Mouse (Mus musculus): ENCODE measurements around the gene Wdfy1. TPM values are rescaled to one million over a fixed set of nuclear protein-coding genes. Genes with fewer than 3 reads are reported as not detected.
A peak's percentile ranks its signal among the peaks of the same experiment; 100 is the strongest.

The Wdfy1 gene
- 6.7 and 14.4 TPM in 2 replicates for total RNA-seq (2015; ENCODE audit: low replicate concordance)
- total RNA-seq (2017; ENCODE audit: low replicate concordance), result 8.2 and 10.3 TPM in 2 replicates

DNA sequence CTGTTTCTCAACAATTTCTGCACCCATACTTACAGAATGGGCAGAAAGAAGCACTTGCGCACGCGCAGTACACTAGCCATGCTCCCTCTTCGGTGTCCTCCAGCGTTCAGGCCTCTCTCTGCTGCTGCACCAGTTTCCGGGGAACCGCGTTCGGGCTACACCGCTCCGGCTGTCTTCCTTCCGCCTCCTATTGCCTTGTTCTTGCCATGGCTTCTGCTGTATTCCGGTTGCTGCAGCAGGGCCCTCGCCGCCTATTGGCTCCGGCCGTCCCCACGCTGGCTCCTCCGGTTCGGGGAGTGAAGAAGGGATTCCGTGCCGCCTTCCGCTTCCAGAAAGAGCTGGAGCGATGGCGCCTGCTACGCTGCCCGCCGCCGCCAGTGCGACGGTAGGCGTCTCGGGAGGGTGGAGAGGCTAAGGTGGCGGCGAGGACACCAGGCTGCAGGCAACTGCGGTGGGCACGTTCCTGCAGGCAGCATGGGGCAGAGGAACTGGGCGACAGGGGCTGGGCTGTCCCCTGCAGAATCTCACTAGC, at the start of gene Wdfy1, which contains the start of gene Mrpl44:
TSS of gene Wdfy1 (minus strand) at position 217 of the 532 bp plus-strand sequence.
TSS of gene Mrpl44 (plus strand) at position 92 of the 532 bp plus-strand sequence.
- ATAC-seq (replicated peaks; ENCODE audit: low FRiP score, poor library complexity, severe bottlenecking), result peak; percentile 99

- no peak for ATAC-seq (replicated peaks; ENCODE audit: low FRiP score, poor library complexity, severe bottlenecking)
These were observed 48.1 kb upstream of the Wdfy1 start for GRCm38 (mm10) chr1:79823951-79824633.

- ATAC-seq (replicated peaks; ENCODE audit: low FRiP score, poor library complexity, severe bottlenecking), result no peak
These were observed 47.0 kb upstream of the Wdfy1 start for GRCm38 (mm10) chr1:79822806-79823525.

- ATAC-seq (replicated peaks; ENCODE audit: low FRiP score, poor library complexity, severe bottlenecking), result no peak
These were observed 43.4 kb upstream of the Wdfy1 start for GRCm38 (mm10) chr1:79819296-79819879.

GRCm38 (mm10) chr1:79815446-79815845, 39.5 kb upstream of the Wdfy1 start:
- no peak for ATAC-seq (replicated peaks; ENCODE audit: low FRiP score, poor library complexity, severe bottlenecking)

GRCm38 (mm10) chr1:79809447-79809846, 33.5 kb upstream of the Wdfy1 start:
- ATAC-seq (replicated peaks; ENCODE audit: low FRiP score, poor library complexity, severe bottlenecking), result no peak

- ATAC-seq (replicated peaks; ENCODE audit: low FRiP score, poor library complexity, severe bottlenecking), result no peak
These were observed 30.9 kb upstream of the Wdfy1 start for GRCm38 (mm10) chr1:79806865-79807264.

- ATAC-seq (replicated peaks; ENCODE audit: low FRiP score, poor library complexity, severe bottlenecking), result no peak
These were observed 27.7 kb upstream of the Wdfy1 start for GRCm38 (mm10) chr1:79803614-79804013.

DNA sequence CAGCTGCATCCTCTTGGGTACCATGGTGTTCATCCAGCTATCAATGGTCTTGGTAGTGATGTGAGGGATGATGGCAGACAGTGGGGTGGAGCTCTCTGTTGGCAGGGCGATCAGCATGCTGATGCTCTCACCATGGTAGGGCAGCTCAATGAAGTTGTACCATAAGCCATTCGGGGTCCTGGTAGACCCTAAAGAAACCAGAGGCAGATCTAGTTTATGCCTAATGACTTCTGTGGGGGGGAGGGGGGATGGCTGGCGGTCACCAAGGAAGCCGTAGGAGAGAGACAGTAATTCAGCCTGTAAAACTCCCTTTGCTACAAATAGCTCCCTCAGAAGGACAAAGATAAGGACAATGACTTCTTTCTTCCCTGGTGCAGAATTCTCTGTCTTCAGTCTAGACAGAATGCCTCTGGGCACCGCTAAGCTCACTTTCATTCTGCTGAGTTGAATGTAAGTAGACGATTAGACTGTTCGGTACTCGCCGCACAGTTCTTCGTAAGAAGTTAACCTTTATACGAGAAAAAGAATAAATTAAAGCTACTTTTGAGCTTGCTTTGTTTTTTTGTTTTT, 27.0 kb upstream of the Wdfy1 start:
- no peak for ATAC-seq (replicated peaks; ENCODE audit: low FRiP score, poor library complexity, severe bottlenecking)

GRCm38 (mm10) chr1:79797084-79797483, 21.1 kb upstream of the Wdfy1 start:
- no peak for ATAC-seq (replicated peaks; ENCODE audit: low FRiP score, poor library complexity, severe bottlenecking)

GRCm38 (mm10) chr1:79786267-79786927, 10.5 kb upstream of the Wdfy1 start:
- no peak for ATAC-seq (replicated peaks; ENCODE audit: low FRiP score, poor library complexity, severe bottlenecking)

DNA sequence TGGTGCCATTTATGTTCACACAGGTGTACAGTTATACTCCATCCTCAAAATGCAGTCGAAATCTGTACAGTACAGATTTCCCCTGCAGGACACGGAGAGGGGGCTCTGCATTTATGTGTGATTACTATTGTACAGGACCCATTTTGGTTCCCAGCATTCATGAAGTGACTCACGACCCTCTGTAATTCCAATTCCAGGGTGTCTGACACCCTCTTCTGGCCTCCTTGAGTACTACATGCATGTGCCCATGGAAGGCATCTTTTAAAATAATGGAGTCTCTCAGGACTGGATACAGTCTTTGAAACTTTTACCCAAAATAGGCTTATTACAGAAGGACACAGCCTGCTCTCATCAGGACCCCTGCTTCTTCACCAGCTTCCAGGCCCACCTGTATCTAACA, 6.5 kb upstream of the Wdfy1 start:
- no peak for ATAC-seq (replicated peaks; ENCODE audit: low FRiP score, poor library complexity, severe bottlenecking)

GRCm38 (mm10) chr1:79778011-79778410, 2.1 kb upstream of the Wdfy1 start:
- no peak for ATAC-seq (replicated peaks; ENCODE audit: low FRiP score, poor library complexity, severe bottlenecking)

DNA sequence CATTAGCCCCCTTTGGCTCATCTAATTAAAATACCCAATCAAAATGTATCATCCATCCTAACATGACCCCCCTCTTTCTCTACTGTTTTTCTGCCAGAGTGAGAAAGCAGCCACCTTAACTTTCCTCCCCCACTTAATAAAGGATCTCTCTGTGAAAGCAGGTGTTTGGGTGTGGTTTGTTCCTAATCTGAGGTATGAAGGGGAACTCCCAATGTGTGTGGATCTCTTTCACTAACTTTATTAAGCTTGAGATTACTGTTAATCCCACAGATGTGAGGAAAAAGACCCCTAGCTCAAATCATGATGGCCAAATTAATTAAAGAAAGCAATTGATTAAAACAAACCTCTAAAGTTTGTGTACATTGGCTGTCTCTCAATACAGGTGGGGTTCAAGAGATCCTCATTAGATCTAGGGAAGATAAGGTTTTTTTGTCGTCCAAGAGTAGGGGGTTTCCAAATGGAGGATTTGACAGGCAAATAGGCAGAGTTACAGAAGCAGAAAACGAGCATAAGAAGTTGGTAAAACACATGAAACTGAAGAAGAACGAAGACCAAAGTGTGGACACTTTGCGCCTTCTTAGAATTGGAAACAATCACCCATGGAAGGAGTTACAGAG, 1.7 kb downstream of the Wdfy1 start:
- no peak for ATAC-seq (replicated peaks; ENCODE audit: low FRiP score, poor library complexity, severe bottlenecking)

DNA sequence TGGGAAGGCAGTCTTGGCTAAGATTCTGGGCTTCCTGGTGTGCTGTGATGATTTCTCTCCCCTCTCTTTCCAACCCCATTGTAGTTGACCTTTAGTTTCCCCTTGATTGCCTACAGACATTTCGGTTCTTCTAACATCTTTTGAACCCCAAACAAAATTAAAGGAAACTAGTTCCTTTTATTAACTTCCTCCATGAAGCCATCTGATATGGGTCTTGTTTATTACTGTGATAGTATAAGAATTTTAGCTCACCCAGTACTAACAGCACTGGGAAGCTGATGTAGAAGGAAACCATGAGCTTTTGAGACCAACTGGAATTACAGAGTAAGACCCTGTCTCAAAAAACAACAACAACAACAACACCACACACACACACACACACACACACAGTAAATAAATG, 7.7 kb downstream of the Wdfy1 start:
- ATAC-seq (replicated peaks; ENCODE audit: low FRiP score, poor library complexity, severe bottlenecking), result no peak

- ATAC-seq (replicated peaks; ENCODE audit: low FRiP score, poor library complexity, severe bottlenecking), result no peak
These were observed 11.5 kb downstream of the Wdfy1 start for GRCm38 (mm10) chr1:79764483-79764882.

DNA sequence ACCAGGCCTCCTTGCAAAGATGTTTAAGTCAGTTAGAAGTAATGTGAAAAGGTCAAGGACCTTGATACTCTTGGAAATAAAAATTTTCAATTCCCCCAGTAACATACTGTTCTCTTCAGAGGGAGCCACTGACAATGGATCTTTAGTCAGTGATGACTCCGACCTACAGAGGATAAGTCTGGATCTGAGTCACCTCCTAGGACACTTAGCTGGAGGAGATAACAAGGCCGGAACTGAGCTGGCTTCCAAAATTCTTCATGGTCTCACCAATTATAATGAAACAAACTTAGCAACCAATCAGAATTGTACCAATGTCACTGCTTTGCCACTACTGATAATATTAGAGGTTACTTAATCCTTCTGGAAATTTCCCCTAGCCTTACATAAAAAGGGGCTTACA, 11.9 kb downstream of the Wdfy1 start:
- no peak for ATAC-seq (replicated peaks; ENCODE audit: low FRiP score, poor library complexity, severe bottlenecking)

DNA sequence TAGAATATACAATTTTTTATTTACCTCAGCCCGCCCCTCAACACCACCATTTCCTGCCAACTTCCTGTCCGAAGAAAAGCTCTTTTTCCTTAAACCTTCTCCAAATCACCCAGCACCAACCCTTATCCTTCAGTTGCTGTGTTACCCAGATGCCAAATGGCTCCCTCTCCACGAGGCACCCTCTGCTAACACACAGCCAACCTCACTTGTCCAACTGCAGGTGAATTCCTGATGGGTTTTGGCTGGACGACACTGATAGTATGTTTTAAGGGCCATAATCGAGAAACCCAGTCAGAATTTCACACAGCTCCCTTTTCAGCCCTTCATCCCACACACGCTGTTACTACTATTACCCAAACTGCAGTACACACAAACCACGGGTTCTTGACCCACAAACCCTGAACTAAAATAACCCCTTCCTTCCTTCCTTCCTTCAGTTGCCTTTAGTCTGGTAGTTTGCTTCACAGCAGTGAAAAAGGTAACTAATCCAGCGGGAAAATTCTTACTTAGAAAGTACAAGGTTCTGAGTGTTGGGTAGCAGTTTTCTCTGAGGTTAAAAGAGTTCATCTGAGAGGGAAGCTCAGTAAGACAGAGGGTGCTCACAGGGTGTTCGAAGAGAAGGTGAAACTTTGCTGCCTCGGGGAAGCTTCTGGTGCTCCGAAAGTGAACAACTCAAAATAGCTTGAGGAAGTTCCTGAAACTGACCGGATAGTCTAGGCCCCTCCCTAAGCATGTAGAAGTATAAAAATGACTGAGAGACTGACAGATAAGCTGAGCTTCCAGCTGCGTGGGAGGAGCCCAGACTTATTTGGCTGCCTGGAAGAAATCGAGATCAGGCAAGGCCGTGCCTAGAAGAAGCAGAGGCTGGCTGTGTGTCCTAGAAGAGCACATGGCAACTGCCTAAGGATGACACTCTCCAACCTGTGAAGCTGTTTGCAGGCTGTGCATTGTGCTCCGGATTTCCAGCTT, 13.4 kb downstream of the Wdfy1 start:
- peak; percentile 65 for ATAC-seq (replicated peaks; ENCODE audit: low FRiP score, poor library complexity, severe bottlenecking)

All from erythroblast, adult 5-6 weeks (primary cell).